Mouse (Mus musculus): ENCODE measurements around the gene C4b. TPM values are rescaled to one million over a fixed set of nuclear protein-coding genes. Genes with fewer than 3 reads are reported as not detected.
"Not testable (repeated sequence)": the region's sequence is repeated elsewhere in the genome, so short reads cannot be mapped to it uniquely, and the experiment has no call there.

Gene C4b
- polyA plus RNA-seq (2012; rRNA removed), result 32.9 and 44.2 TPM in 2 replicates

- DNase-seq (ENCODE audit: low read depth, low spot score), result no peak
- WGBS, result 62% methylated on average over 7 of the region's 7 CpGs
These were observed at the start of gene C4b for GRCm38 (mm10) chr17:34743719-34744118. Gene C4b (minus strand): TSS chr17:34743882.

GRCm38 (mm10) chr17:34777680-34778325 lies 34.1 kb upstream of the C4b start:
- WGBS, result 74% methylated on average over 9 of the region's 9 CpGs
- DNase-seq (ENCODE audit: low read depth, low spot score), result no peak

GRCm38 (mm10) chr17:34761471-34761870 lies 17.8 kb upstream of the C4b start:
- DNase-seq (ENCODE audit: low read depth, low spot score), result no peak
- WGBS, result 54% methylated on average over 3 of the region's 3 CpGs

GRCm38 (mm10) chr17:34746531-34746930 lies 2.8 kb upstream of the C4b start:
- 78% methylated on average over 5 of the region's 5 CpGs for WGBS
- no peak for DNase-seq (ENCODE audit: low read depth, low spot score)

- DNase-seq (ENCODE audit: low read depth, low spot score), result not testable (repeated sequence)
- WGBS, result 88% methylated on average over 4 of the region's 4 CpGs
These were observed 1.5 kb upstream of the C4b start for GRCm38 (mm10) chr17:34745166-34745565.

- WGBS, result 81% methylated on average over 6 of the region's 6 CpGs
- DNase-seq (ENCODE audit: low read depth, low spot score), result not testable (repeated sequence)
These were observed 929 bp upstream of the C4b start for GRCm38 (mm10) chr17:34744611-34745010.

GRCm38 (mm10) chr17:34744206-34744605 lies 524 bp upstream of the C4b start:
- no peak for DNase-seq (ENCODE audit: low read depth, low spot score)
- WGBS, result 66% methylated on average over 6 of the region's 6 CpGs

- WGBS, result 52% methylated on average over 4 of the region's 4 CpGs
- DNase-seq (ENCODE audit: low read depth, low spot score), result no peak
These were observed 3.4 kb downstream of the C4b start for GRCm38 (mm10) chr17:34740280-34740679.

- DNase-seq (ENCODE audit: low read depth, low spot score), result not testable (repeated sequence)
- 84% methylated on average over 7 of the region's 7 CpGs for WGBS
These were observed 4.0 kb downstream of the C4b start for GRCm38 (mm10) chr17:34739708-34740107.

GRCm38 (mm10) chr17:34737466-34737865 lies 6.2 kb downstream of the C4b start:
- 81% methylated on average over 5 of the region's 5 CpGs for WGBS
- not testable (repeated sequence) for DNase-seq (ENCODE audit: low read depth, low spot score)

GRCm38 (mm10) chr17:34729779-34730553 lies 13.7 kb downstream of the C4b start:
- DNase-seq (ENCODE audit: low read depth, low spot score), result not testable (repeated sequence)
- WGBS, result 75% methylated on average over 12 of the region's 12 CpGs

- 81% methylated on average over 11 of the region's 11 CpGs for WGBS
- not testable (repeated sequence) for DNase-seq (ENCODE audit: low read depth, low spot score)
These were observed 14.5 kb downstream of the C4b start for GRCm38 (mm10) chr17:34729155-34729554.

- no peak for DNase-seq (ENCODE audit: low read depth, low spot score)
- WGBS, result 87% methylated on average over 2 of the region's 2 CpGs
These were observed 15.8 kb downstream of the C4b start for GRCm38 (mm10) chr17:34727887-34728286.

- 80% methylated on average over 4 of the region's 4 CpGs for WGBS
- no peak for DNase-seq (ENCODE audit: low read depth, low spot score)
These were observed 20.6 kb downstream of the C4b start for GRCm38 (mm10) chr17:34723066-34723465.

- WGBS, result 85% methylated on average over 3 of the region's 4 CpGs
- DNase-seq (ENCODE audit: low read depth, low spot score), result not testable (repeated sequence)
These were observed 21.4 kb downstream of the C4b start for GRCm38 (mm10) chr17:34722238-34722637.

- DNase-seq (ENCODE audit: low read depth, low spot score), result not testable (repeated sequence)
- WGBS, result 61% methylated on average over 8 of the region's 8 CpGs
These were observed 23.8 kb downstream of the C4b start for GRCm38 (mm10) chr17:34719886-34720285.

- 75% methylated on average over 11 of the region's 11 CpGs for WGBS
- DNase-seq (ENCODE audit: low read depth, low spot score), result no peak
These were observed 26.3 kb downstream of the C4b start for GRCm38 (mm10) chr17:34717401-34717800.

- WGBS, result 91% methylated on average over 15 of the region's 15 CpGs
- DNase-seq (ENCODE audit: low read depth, low spot score), result no peak
These were observed 27.4 kb downstream of the C4b start for GRCm38 (mm10) chr17:34716247-34716646.

- not testable (repeated sequence) for DNase-seq (ENCODE audit: low read depth, low spot score)
- 82% methylated on average over 7 of the region's 7 CpGs for WGBS
These were observed 28.2 kb downstream of the C4b start for GRCm38 (mm10) chr17:34715451-34715850.

- DNase-seq (ENCODE audit: low read depth, low spot score), result not testable (repeated sequence)
- WGBS, result 67% methylated on average over 5 of the region's 5 CpGs
These were observed 28.7 kb downstream of the C4b start for GRCm38 (mm10) chr17:34714908-34715445.
